Mouse (Mus musculus): ENCODE measurements around the gene 1700014D04Rik. TPM values are rescaled to one million over a fixed set of nuclear protein-coding genes. Genes with fewer than 3 reads are reported as not detected.

1700014D04Rik gene
- not detected in 2 replicates for polyA plus RNA-seq (2015; fragmentation: Nextera tagmentation; extraction: Ambion mirVana)

GRCm38 (mm10) chr13:59746711-59747110 lies at the start of gene 1700014D04Rik:
TSS of gene 1700014D04Rik (minus strand) at chr13:59746752.

GRCm38 (mm10) chr13:59782145-59782544 lies 35.6 kb upstream of the 1700014D04Rik start, which contains the start of gene Gm49354:
TSS of gene Gm49354 (minus strand) at chr13:59782245.

DNA sequence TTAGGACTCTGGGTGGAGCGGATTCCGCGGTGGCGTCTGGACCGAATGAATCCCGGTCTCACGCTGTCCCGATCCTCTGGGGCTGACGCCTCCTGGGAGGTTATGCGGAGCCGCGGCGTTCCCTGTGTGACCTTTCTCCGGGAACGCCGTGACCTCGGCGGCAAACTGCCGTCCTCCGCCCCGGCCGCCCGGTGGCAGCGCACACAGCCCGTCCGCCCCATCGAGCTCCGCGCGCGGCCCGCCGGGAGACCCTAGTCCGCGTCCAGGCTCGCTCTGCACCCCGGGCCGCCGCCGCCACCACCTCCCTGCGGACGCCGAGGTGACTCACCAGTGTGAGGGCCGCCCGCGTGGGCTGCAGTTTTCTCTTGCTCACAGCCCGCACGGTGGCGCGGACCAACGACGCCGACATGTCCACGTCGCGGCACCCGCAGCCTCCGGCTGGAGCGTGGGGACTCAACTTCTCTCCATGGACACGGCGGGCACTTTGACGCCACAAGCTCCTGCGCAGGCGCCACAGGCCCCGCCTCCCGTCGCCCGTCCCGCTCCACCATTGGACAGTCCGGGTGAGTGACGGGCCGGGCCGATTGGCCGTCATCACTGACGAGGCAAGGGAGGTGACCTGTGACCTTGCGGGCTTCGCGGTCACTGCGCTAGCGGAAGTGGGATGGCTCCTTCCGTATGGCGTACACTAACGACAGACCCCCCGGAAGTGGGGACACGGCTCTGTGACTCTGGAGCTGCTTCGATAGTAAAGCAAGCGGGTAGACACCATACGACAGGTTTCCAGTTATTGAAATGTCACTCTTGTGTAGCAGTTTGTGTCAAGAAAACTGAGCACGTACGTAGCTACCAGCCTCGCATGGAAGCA lies 23.0 kb upstream of the 1700014D04Rik start, which contains the start of gene Isca1:
Gene Isca1 (minus strand): TSS at position 515 of the 868 bp plus-strand sequence.

GRCm38 (mm10) chr13:59731652-59732051 lies 14.9 kb downstream of the 1700014D04Rik start, which contains the start of gene Spata31d1d:
TSS of gene Spata31d1d (minus strand) at chr13:59731752.

DNA sequence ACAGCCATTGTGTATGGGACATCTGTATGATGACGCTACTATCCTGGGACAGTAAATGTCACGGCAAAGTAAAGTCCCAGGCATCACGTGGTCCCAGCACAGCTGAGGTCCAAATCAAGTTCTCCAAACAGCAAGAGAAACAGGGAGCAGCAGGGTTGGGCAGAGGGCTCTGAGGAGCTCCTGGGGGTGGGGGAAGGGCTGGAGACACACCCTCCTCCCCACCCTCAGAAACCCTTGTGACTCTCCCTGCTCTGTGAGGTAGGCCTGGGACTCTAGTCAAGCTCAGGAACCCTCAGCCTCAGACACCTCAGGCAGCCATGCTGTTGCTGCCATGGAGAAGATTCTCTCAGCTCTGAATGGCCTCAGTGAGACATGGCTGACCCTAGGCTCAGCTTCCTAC lies 34.6 kb downstream of the 1700014D04Rik start, which contains the start of gene Spata31d1b:
Gene Spata31d1b (plus strand): TSS at position 301 of the 400 bp plus-strand sequence.

DNA sequence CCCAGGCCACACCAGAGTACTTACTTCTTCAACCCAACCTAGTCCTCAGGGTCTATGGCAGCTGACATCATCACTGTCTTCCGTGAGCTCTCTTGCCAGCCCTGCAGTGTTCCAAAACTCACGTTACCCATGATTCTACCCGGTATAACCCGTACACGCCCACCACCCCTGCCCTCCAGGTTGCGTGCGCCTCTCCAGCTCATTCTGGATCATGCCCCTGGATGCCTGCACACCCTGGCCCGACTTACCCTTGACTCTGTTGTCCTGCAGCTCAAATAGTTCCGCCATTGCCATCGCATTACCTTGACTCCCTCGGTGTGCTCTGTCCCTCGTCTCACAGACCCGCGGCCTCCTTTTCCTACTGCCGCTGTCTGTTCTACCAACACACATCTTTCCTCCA lies 36.3 kb downstream of the 1700014D04Rik start, which contains the start of gene Spata31d1a:
Gene Spata31d1a (minus strand): TSS at position 101 of the 400 bp plus-strand sequence.

GRCm38 (mm10) chr13:59694008-59694407 lies 52.5 kb downstream of the 1700014D04Rik start, which contains the start of gene 4921517D22Rik:
TSS of gene 4921517D22Rik (minus strand) at chr13:59694108.

Other genes starting within 250 kb of the 1700014D04Rik start
- 10.7 and 11.0 TPM in 2 replicates for gene Agtpbp1, start 161.5 kb downstream of the 1700014D04Rik start, polyA plus RNA-seq (2015; fragmentation: Nextera tagmentation; extraction: Ambion mirVana)
- gene Naa35, start 161.5 kb downstream of the 1700014D04Rik start, polyA plus RNA-seq (2015; fragmentation: Nextera tagmentation; extraction: Ambion mirVana) = 41.2 and 43.0 TPM in 2 replicates
- gene Golm1, start 70.9 kb downstream of the 1700014D04Rik start, polyA plus RNA-seq (2015; fragmentation: Nextera tagmentation; extraction: Ambion mirVana) = 28.3 and 32.3 TPM in 2 replicates
- gene 4921517D22Rik, start 52.6 kb downstream of the 1700014D04Rik start, polyA plus RNA-seq (2015; fragmentation: Nextera tagmentation; extraction: Ambion mirVana) = 0.04 TPM in 1 of 2 replicates, not detected in the other
- gene Spata31d1a, start 36.4 kb downstream of the 1700014D04Rik start, polyA plus RNA-seq (2015; fragmentation: Nextera tagmentation; extraction: Ambion mirVana) = 0.87 and 1.1 TPM in 2 replicates
- gene Spata31d1b, start 34.5 kb downstream of the 1700014D04Rik start, polyA plus RNA-seq (2015; fragmentation: Nextera tagmentation; extraction: Ambion mirVana) = not detected in 2 replicates
- not detected in 2 replicates for gene Spata31d1d, start 15.0 kb downstream of the 1700014D04Rik start, polyA plus RNA-seq (2015; fragmentation: Nextera tagmentation; extraction: Ambion mirVana)
- 221 and 249 TPM in 2 replicates for gene Isca1, start 23.1 kb upstream of the 1700014D04Rik start, polyA plus RNA-seq (2015; fragmentation: Nextera tagmentation; extraction: Ambion mirVana)
- gene Gm49354, start 35.5 kb upstream of the 1700014D04Rik start, polyA plus RNA-seq (2015; fragmentation: Nextera tagmentation; extraction: Ambion mirVana) = not detected in 2 replicates
- gene Tut7, start 76.4 kb upstream of the 1700014D04Rik start, polyA plus RNA-seq (2015; fragmentation: Nextera tagmentation; extraction: Ambion mirVana) = 81.7 and 84.4 TPM in 2 replicates